Mouse (Mus musculus): ENCODE results near the gene Nod2.

- TF ChIP-seq POLR2A (IDR thresholded peaks at IDR 0.05; ENCODE audit: control insufficient read depth, low read depth, low read length) (no peak), CTCF (IDR thresholded peaks at IDR 0.05; ENCODE audit: control insufficient read depth, insufficient read depth, insufficient replicate concordance, low read depth, low read length) (no peak)
These were observed 47.6 kb upstream of the Nod2 start for GRCm38 (mm10) chr8:88599491-88599890.

All from testis, adult 2 months (tissue).